Mouse (Mus musculus): Measurements from ENCODE around the gene Cish.
A peak's percentile ranks its signal among the peaks of the same experiment; 100 is the strongest.

The Cish gene

GRCm38 (mm10) chr9:107296016-107296040, at the start of gene Cish:
TSS of gene Cish (plus strand) at chr9:107296026.
- no peak for DNase-seq (ENCODE audit: low read depth in 1 of 2, low spot score in 2 of 2)

- no peak for DNase-seq (ENCODE audit: low read depth in 1 of 2, low spot score in 2 of 2)
Observed at GRCm38 (mm10) chr9:107246170-107246569, 49.7 kb upstream of the Cish start.

GRCm38 (mm10) chr9:107249154-107249553, 46.7 kb upstream of the Cish start:
- no peak for DNase-seq (ENCODE audit: low read depth in 1 of 2, low spot score in 2 of 2)

- no peak for DNase-seq (ENCODE audit: low read depth in 1 of 2, low spot score in 2 of 2)
Observed at GRCm38 (mm10) chr9:107250416-107251337, 45.1 kb upstream of the Cish start.

- DNase-seq (ENCODE audit: low read depth in 1 of 2, low spot score in 2 of 2), result no peak
Observed at GRCm38 (mm10) chr9:107252164-107252563, 43.7 kb upstream of the Cish start.

- DNase-seq (ENCODE audit: low read depth in 1 of 2, low spot score in 2 of 2), result no peak
Observed at GRCm38 (mm10) chr9:107254476-107254875, 41.4 kb upstream of the Cish start.

- no peak for DNase-seq (ENCODE audit: low read depth in 1 of 2, low spot score in 2 of 2)
Observed at GRCm38 (mm10) chr9:107254925-107255324, 40.9 kb upstream of the Cish start.

GRCm38 (mm10) chr9:107255596-107255995, 40.2 kb upstream of the Cish start:
- DNase-seq (ENCODE audit: low read depth in 1 of 2, low spot score in 2 of 2), result no peak

GRCm38 (mm10) chr9:107259571-107259970, 36.3 kb upstream of the Cish start:
- no peak for DNase-seq (ENCODE audit: low read depth in 1 of 2, low spot score in 2 of 2)

GRCm38 (mm10) chr9:107260429-107260828, 35.4 kb upstream of the Cish start:
- DNase-seq (ENCODE audit: low read depth in 1 of 2, low spot score in 2 of 2), result no peak

- DNase-seq (ENCODE audit: low read depth in 1 of 2, low spot score in 2 of 2), result peak in 1 of 2 experiments; percentile 52
Observed at GRCm38 (mm10) chr9:107260836-107261235, 35.0 kb upstream of the Cish start.

GRCm38 (mm10) chr9:107261792-107262191, 34.0 kb upstream of the Cish start:
- DNase-seq (ENCODE audit: low read depth in 1 of 2, low spot score in 2 of 2), result no peak

GRCm38 (mm10) chr9:107262375-107262774, 33.5 kb upstream of the Cish start:
- DNase-seq (ENCODE audit: low read depth in 1 of 2, low spot score in 2 of 2), result no peak

GRCm38 (mm10) chr9:107263912-107264311, 31.9 kb upstream of the Cish start:
- peak in 1 of 2 experiments; percentile 70 for DNase-seq (ENCODE audit: low read depth in 1 of 2, low spot score in 2 of 2)

GRCm38 (mm10) chr9:107264731-107265130, 31.1 kb upstream of the Cish start:
- DNase-seq (ENCODE audit: low read depth in 1 of 2, low spot score in 2 of 2), result no peak

GRCm38 (mm10) chr9:107267028-107267427, 28.8 kb upstream of the Cish start:
- DNase-seq (ENCODE audit: low read depth in 1 of 2, low spot score in 2 of 2), result no peak

GRCm38 (mm10) chr9:107267721-107268402, 28.0 kb upstream of the Cish start:
- no peak for DNase-seq (ENCODE audit: low read depth in 1 of 2, low spot score in 2 of 2)

- no peak for DNase-seq (ENCODE audit: low read depth in 1 of 2, low spot score in 2 of 2)
Observed at GRCm38 (mm10) chr9:107269772-107270171, 26.1 kb upstream of the Cish start.

- no peak for DNase-seq (ENCODE audit: low read depth in 1 of 2, low spot score in 2 of 2)
Observed at GRCm38 (mm10) chr9:107271177-107271938, 24.5 kb upstream of the Cish start.

- no peak for DNase-seq (ENCODE audit: low read depth in 1 of 2, low spot score in 2 of 2)
Observed at GRCm38 (mm10) chr9:107272284-107272683, 23.5 kb upstream of the Cish start.

GRCm38 (mm10) chr9:107273184-107273583, 22.6 kb upstream of the Cish start:
- no peak for DNase-seq (ENCODE audit: low read depth in 1 of 2, low spot score in 2 of 2)

- DNase-seq (ENCODE audit: low read depth in 1 of 2, low spot score in 2 of 2), result no peak
Observed at GRCm38 (mm10) chr9:107274751-107275150, 21.1 kb upstream of the Cish start.
